Mouse (Mus musculus): ENCODE data around the gene Msl1.

The Msl1 gene

DNA sequence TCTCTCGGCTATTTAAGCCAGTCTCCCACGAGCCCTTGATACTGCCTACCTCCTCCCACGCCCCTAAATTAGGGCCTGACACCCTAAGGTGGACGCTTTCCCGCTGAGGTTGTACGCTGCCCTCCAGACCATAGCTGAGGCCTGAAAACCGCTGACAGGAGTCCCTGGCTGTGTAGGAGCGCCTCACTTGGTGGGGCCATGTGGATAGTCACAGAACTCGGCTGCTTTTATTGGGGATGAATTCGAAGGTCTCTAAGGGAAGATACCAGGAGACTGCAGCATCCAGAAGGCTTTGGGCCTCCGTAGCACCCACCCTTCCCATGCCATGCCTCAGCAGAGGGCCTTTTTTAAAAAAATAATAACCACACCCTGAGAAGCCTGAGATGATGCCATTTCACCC, 42.6 kb downstream of the Msl1 start:
- no peak for DNase-seq (ENCODE audit: extremely low read depth, low read depth, low spot score)

- no peak for DNase-seq (ENCODE audit: extremely low read depth, low read depth, low spot score)
Measured at GRCm38 (mm10) chr11:98838512-98838911, 43.2 kb downstream of the Msl1 start.

- DNase-seq (ENCODE audit: extremely low read depth, low read depth, low spot score) = peak; percentile 86
Measured at GRCm38 (mm10) chr11:98839402-98839801, 44.1 kb downstream of the Msl1 start.

- no peak for DNase-seq (ENCODE audit: extremely low read depth, low read depth, low spot score)
Measured at GRCm38 (mm10) chr11:98839897-98840296, 44.6 kb downstream of the Msl1 start.

DNA sequence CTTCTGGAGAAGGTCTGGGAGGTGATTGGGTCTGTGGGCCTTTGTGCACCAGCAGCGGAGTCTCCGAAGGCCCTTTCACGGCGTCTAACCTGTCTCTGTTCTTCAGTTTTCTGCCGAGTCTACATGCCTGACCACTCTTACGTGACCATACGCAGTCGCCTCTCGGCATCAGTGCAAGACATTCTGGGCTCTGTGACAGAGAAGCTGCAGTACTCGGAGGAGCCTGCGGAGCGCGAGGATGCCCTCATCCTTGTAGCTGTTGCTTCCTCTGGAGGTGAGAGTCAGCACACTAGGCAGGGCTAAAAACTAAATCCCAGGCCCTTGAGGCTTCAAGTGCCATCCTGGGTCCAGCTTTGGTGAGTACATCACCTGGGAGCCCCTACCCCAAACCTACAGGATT, 50.7 kb downstream of the Msl1 start:
- no peak for DNase-seq (ENCODE audit: extremely low read depth, low read depth, low spot score)

DNA sequence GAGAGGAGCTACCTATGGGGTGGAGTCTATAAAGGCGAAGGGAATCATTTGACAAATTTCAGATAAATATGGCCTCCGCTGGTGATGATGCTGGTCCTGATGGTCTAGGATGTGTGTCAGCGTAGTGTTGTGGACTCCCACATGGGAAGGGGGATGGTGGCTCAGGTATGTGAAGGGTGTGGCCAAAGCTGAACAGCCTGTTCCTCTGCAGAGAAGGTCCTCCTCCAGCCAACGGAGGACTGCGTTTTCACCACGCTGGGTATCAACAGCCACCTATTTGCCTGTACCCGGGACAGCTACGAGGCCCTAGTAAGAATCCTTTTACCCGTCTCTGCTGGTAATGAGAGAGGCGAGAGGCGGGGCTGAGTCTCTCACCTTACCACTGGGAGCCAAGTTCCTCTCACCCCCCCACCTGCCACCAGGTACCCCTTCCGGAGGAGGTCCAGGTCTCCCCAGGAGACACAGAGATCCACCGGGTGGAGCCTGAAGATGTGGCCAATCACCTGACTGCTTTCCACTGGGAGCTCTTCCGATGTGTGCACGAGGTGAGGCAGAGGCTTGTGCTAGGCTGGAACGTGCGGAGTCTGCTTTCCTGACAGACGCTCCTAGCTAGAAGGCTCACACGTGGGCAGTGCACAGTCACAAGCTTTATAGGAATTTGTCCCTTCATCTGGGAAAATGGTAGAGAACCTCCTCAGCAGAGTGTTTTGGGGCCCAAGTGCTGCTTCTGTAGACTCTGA, 51.7 kb downstream of the Msl1 start:
- DNase-seq (ENCODE audit: extremely low read depth, low read depth, low spot score) = no peak

DNA sequence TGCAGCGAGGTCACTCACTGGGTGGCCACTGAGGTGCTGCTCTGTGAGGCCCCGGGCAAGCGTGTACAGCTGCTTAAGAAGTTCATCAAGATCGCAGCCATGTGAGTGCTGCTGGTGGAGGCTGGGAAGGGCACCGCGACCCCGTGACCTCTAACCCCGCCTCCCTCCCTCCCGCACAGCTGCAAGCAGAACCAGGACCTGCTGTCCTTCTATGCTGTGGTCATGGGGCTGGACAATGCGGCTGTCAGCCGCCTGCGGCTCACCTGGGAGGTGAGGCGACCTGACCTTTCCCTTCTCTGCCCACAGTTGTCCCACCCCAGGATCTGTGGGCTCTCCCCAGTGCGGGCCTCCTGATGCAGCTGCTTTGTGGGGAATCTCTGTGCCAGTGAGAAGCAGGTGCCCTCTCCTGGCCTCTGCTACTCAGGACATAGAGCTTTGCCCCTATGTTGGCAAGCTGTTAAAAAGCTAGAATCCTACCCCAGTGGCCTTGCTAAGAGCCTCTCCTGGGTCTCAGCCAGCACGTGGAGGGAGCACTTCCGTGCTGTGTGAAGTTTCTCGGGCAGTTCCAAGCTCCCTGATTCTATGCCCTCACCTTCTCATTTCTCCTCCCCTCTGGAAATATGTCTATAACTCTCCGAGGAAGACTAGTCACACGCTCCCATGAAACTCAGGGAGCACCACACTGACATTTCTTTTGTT, 54.0 kb downstream of the Msl1 start:
- DNase-seq (ENCODE audit: extremely low read depth, low read depth, low spot score) = no peak

DNA sequence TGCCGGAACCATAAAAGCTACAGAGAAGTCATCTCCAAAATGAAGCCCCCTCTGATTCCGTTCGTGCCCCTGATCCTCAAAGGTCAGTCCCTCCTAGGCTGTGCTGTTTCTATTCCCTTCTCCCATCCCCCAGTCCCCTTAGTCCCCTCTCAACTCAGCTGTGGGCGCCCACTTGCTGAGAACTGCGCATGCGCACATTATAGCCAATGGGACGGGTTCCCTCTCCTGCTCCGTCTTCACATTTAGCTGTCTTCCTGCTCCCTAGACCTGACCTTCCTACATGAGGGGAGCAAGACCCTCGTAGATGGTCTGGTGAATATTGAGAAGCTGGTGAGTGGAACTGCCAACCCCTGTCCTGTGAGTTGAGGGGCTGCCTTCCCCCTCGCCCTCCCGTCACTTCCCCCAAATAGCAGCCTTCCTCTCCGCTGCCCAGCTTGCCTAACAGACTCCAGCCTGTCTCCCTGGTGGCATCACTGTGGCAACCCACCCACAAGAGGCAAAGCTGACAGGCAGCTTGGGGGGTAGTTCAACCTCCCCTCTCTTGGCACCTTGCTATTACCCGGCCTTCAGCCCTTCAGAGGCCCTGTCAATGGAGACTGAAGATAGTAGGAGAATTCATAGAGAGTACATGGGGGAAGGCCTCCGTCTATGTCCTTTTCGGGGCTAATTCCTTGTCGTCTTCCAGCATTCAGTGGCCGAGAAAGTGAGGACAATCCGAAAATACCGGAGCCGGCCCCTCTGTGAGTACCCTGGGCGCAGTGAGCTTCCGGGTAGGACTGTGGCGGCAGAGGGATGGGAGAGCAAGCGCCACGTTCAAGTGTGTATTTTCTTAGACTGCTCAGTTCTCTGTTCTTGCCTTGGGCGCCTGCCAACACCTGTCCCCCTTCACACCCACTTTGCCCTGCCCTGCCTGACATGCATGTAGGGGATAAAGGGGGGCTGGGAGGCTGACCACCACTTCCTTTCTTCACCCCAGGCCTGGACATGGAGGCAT, 55.1 kb downstream of the Msl1 start:
- no peak for DNase-seq (ENCODE audit: extremely low read depth, low read depth, low spot score)

DNA sequence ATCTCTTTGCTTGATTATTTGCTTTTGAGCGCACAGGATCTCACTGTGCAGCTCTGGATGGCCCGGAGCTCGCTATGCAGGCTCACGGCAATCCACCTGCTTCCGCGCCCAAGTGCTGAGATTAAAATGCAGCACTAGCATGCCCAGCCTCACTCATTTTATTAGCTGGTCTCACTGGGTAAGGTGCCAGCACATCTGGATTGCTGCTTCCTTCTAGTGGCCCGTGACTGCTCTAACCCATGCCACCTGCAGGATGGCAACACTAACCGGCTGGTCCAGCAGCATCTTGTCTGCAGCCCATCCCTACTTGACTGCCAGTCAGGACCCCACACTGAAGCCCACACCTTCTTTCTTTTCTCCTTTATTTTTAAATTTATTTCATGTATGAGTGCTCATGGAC, 58.8 kb downstream of the Msl1 start:
- no peak for DNase-seq (ENCODE audit: extremely low read depth, low read depth, low spot score)

DNA sequence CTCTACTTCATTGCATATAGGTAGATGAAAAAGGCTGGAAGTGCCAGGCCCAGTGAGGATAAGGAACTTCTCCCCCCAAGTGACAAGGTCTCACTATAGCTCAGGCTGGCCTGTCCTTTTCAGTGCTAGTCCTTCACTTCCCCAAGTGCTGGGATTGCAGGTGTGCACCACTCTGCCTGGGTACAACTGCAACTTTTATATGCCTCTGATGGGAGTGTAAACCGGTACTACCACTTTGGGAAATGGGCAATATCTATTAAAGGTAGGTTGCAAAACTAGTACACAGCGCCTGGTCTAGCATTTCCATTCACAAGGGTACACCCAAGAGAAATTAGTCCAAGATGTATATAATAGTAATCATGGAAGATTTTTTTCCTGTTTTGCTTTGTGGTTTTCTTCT, 59.3 kb downstream of the Msl1 start:
- no peak for DNase-seq (ENCODE audit: extremely low read depth, low read depth, low spot score)

All from fat pad, adult 2 months (tissue).